Mouse (Mus musculus): Measurements from ENCODE around the gene Vmn2r115.
"Not testable (repeated sequence)": the region's sequence is repeated elsewhere in the genome, so short reads cannot be mapped to it uniquely, and the experiment has no call there.

The Vmn2r115 gene

GRCm38 (mm10) chr17:23343441-23343840 lies at the start of gene Vmn2r115:
Gene Vmn2r115, plus strand, starts transcription at chr17:23343741.
- not testable (repeated sequence) for DNase-seq (ENCODE audit: low spot score)

- not testable (repeated sequence) for DNase-seq (ENCODE audit: low spot score)
Observed at GRCm38 (mm10) chr17:23312437-23312836, 31.1 kb upstream of the Vmn2r115 start, which contains the start of gene Vmn2r114. Gene Vmn2r114, minus strand, starts transcription at chr17:23312537.

GRCm38 (mm10) chr17:23330657-23331056 lies 12.9 kb upstream of the Vmn2r115 start:
- no peak for DNase-seq (ENCODE audit: low spot score)

GRCm38 (mm10) chr17:23351644-23352043 lies 8.1 kb downstream of the Vmn2r115 start:
- no peak for DNase-seq (ENCODE audit: low spot score)

GRCm38 (mm10) chr17:23384304-23384703 lies 40.8 kb downstream of the Vmn2r115 start, which contains the start of gene Vmn2r116:
Gene Vmn2r116, plus strand, starts transcription at chr17:23384604.
- not testable (repeated sequence) for DNase-seq (ENCODE audit: low spot score)

Measured in T-cell, adult 2 months (primary cell).